Mouse (Mus musculus): ENCODE results near the gene 1190005I06Rik.

GRCm38 (mm10) chr8:120614491-120614890, 32.9 kb downstream of the 1190005I06Rik start:
- TF ChIP-seq CTCF (IDR thresholded peaks at IDR 0.05; ENCODE audit: control insufficient read depth, insufficient read depth, insufficient read length): no peak
- TF ChIP-seq FOSL1 (IDR thresholded peaks at IDR 0.05; ENCODE audit: insufficient read depth, low read length, poor library complexity, severe bottlenecking): no peak
- TF ChIP-seq USF1 (IDR thresholded peaks at IDR 0.05; ENCODE audit: low read depth): no peak
- no peak for TF ChIP-seq MAX (IDR thresholded peaks at IDR 0.05)
- TF ChIP-seq MYOG (IDR thresholded peaks at IDR 0.05; ENCODE audit: control insufficient read depth, extremely low read depth, insufficient read length): no peak

Measured in C2C12 (cell line).